Mouse (Mus musculus): Measurements from ENCODE around the gene Grin2b. TPM values are rescaled to one million over a fixed set of nuclear protein-coding genes. Genes with fewer than 3 reads are reported as not detected.
A peak's percentile ranks its signal among the peaks of the same experiment; 100 is the strongest.

The Grin2b gene
- polyA plus RNA-seq, 1 experiment from 2014 or later: 0.04 TPM

DNA sequence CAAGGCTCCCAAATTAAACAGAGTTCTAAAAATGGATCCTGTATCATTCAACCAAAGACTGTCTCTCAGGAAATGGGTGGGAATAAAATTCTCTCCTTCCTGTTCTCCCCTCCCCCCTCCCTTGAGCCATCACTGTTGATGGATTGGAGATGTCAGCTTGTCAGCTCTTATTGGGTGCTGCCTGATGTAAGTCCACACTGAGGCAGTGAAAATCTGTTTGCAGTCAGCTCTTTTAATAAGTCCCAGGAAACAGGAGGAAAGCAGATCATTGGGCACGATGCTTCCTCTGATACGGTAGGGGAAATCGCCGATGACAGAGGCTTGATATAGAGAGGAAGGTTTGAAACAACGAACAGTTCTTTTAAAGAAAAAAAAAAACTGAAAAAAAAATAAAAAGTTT, 290.7 kb downstream of the Grin2b start:
- peak; percentile 7 for DNase-seq (ENCODE audit: low spot score)

DNA sequence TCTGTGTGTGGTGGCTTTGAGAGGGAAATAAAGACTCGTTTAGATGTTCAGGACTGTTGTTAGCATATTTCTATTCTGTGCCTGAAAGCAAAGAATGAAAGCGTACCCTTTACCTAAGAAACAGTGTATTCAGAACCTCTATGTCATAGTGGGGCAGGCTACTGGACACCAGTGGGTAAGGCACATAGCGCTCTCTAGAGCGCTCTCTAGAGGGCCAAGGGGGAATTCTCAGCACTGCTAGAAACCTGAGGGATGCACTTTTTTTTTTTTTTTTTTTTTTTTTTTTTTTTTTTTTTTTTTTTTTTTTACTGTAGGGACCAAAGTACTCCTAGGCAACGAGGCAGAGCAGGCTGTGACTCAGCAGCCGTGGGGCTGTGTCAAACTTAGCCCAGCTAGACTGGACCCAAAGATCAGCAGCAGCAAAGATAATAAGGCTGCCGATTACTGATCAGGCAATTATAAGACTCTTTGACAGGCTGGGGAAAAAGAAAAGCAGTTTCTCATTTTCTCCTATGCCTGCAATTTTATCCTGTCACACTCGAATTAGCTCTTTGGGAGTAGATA, 297.1 kb downstream of the Grin2b start:
- 58% methylated on average over 8 of the region's 8 CpGs for WGBS
- no peaks in the 10 kb centered on the region for H3K4me1 ChIP-seq (replicated peaks; ENCODE audit: control insufficient read depth, insufficient read depth, low read length)
- no peak overlapping the region for H3K9ac ChIP-seq (ENCODE audit: low read depth, low read length)
- no peak overlapping the region for H3K4me2 ChIP-seq
- H3K27ac ChIP-seq (ENCODE audit: low read depth, low read length): no peak overlapping the region
- H3K4me3 ChIP-seq (ENCODE audit: low read depth, low read length): no peak overlapping the region
- no peaks in the 10 kb centered on the region for H3K9me3 ChIP-seq (ENCODE audit: control insufficient read depth, low read length)
- no peaks in the 10 kb centered on the region for H3K36me3 ChIP-seq (ENCODE audit: control insufficient read depth, insufficient read depth, low read length)
- ATAC-seq (replicated peaks; ENCODE audit: low FRiP score) (no peak), DNase-seq (ENCODE audit: low spot score) (no peak)
- no peaks in the 10 kb centered on the region for H3K27me3 ChIP-seq (replicated peaks; ENCODE audit: control insufficient read depth, insufficient read depth, low read length)

More for the DNA sequence above, 290.7 kb downstream of the Grin2b start:
- WGBS: 71% methylated on average over 5 of the region's 5 CpGs
- Histone ChIP-seq H3K4me2 (no peak overlapping the region), H3K4me3 (ENCODE audit: low read depth, low read length) (no peak overlapping the region), H3K27ac (ENCODE audit: low read depth, low read length) (no peak overlapping the region), H3K27me3 (replicated peaks; ENCODE audit: control insufficient read depth, insufficient read depth, low read length) (no peaks in the 10 kb centered on the region), H3K36me3 (ENCODE audit: control insufficient read depth, insufficient read depth, low read length) (no peaks in the 10 kb centered on the region), H3K9me3 (ENCODE audit: control insufficient read depth, low read length) (no peaks in the 10 kb centered on the region), H3K4me1 (replicated peaks; ENCODE audit: control insufficient read depth, insufficient read depth, low read length) (no peaks in the 10 kb centered on the region), H3K9ac (ENCODE audit: low read depth, low read length) (no peak overlapping the region)
- no peak for ATAC-seq (replicated peaks; ENCODE audit: low FRiP score)

DNA sequence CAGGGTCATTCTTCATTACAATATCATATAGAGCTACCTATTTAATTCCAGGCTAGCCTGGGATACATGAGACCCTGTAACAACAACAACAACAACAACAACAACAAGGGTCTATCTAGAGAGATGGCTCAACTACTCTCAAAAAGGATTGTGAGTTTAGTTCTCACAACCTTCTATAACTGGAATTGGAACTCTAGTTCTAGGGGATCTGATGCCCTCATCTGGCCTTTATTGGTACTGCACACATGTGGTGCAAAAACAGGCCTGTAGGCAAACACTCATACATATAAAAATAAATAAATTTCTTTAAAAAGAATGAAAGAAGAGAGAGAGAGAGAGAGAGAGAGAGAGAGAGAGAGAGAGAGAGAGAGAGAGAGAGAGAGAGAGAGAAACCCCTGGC, 298.7 kb downstream of the Grin2b start:
- Histone ChIP-seq H3K27me3 (replicated peaks; ENCODE audit: control insufficient read depth, insufficient read depth, low read length) (no peaks in the 10 kb centered on the region), H3K4me3 (ENCODE audit: low read depth, low read length) (no peak overlapping the region), H3K27ac (ENCODE audit: low read depth, low read length) (no peak overlapping the region), H3K36me3 (ENCODE audit: control insufficient read depth, insufficient read depth, low read length) (no peaks in the 10 kb centered on the region), H3K9me3 (ENCODE audit: control insufficient read depth, low read length) (no peaks in the 10 kb centered on the region), H3K4me2 (no peak overlapping the region), H3K9ac (ENCODE audit: low read depth, low read length) (no peak overlapping the region), H3K4me1 (replicated peaks; ENCODE audit: control insufficient read depth, insufficient read depth, low read length) (no peaks in the 10 kb centered on the region)
- no peak for ATAC-seq (replicated peaks; ENCODE audit: low FRiP score)
- no peak for DNase-seq (ENCODE audit: low spot score)

DNA sequence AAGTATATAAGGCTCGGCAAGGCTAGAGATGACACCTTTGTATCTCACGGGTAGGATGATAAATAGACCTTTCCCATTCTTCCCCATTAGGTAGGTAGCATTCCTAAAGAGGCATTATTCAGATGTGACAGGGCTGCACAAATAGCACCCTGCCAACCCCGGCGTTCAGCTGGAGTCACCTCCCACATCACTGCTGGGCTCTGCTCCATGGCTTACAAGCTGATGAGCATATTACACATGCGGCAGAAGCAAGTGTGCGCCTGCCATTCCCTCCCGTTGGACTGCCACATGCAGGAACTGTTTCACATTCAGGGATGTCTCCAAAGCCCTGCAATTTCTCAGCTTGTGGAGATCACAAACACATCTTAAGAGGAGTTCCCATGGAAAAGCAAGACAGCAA, 307.5 kb downstream of the Grin2b start:
- no peaks in the 10 kb centered on the region for H3K36me3 ChIP-seq (ENCODE audit: control insufficient read depth, insufficient read depth, low read length)
- no peak for ATAC-seq (replicated peaks; ENCODE audit: low FRiP score)
- no peak overlapping the region for H3K9ac ChIP-seq (ENCODE audit: low read depth, low read length)
- H3K4me1 ChIP-seq (replicated peaks; ENCODE audit: control insufficient read depth, insufficient read depth, low read length): no peaks in the 10 kb centered on the region
- DNase-seq (ENCODE audit: low spot score): no peak
- H3K9me3 ChIP-seq (ENCODE audit: control insufficient read depth, low read length): no peaks in the 10 kb centered on the region
- WGBS: 79% methylated on average over 7 of the region's 7 CpGs
- no peak overlapping the region for H3K4me2 ChIP-seq
- no peak overlapping the region for H3K27ac ChIP-seq (ENCODE audit: low read depth, low read length)
- no peaks in the 10 kb centered on the region for H3K27me3 ChIP-seq (replicated peaks; ENCODE audit: control insufficient read depth, insufficient read depth, low read length)
- H3K4me3 ChIP-seq (ENCODE audit: low read depth, low read length): no peak overlapping the region

DNA sequence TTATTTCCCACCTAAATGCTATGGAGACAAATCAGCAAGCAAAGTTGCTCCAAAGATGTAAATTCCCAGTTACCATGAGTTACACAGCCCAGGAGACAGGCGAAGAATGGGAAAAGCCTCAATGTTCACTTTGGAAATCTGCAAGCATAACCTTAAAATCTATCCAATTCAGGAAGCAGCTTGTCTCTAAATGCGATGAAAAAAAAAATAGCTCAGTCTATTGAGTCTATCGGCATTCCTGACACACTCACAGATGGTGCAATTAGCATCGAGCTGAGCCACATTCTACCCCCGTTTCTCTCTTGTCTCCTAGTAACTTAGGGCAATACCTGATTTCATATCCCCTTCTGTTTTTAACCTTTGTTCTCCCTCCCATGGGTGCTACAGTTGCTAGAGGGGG, 309.3 kb downstream of the Grin2b start:
- ATAC-seq (replicated peaks; ENCODE audit: low FRiP score) (no peak), DNase-seq (ENCODE audit: low spot score) (no peak)
- H3K4me2 ChIP-seq: no peak overlapping the region
- H3K27ac ChIP-seq (ENCODE audit: low read depth, low read length): no peak overlapping the region
- H3K4me1 ChIP-seq (replicated peaks; ENCODE audit: control insufficient read depth, insufficient read depth, low read length): no peaks in the 10 kb centered on the region
- H3K9ac ChIP-seq (ENCODE audit: low read depth, low read length): no peak overlapping the region
- WGBS: 82% methylated on average over 5 of the region's 5 CpGs
- no peaks in the 10 kb centered on the region for H3K9me3 ChIP-seq (ENCODE audit: control insufficient read depth, low read length)
- H3K27me3 ChIP-seq (replicated peaks; ENCODE audit: control insufficient read depth, insufficient read depth, low read length): no peaks in the 10 kb centered on the region
- no peaks in the 10 kb centered on the region for H3K36me3 ChIP-seq (ENCODE audit: control insufficient read depth, insufficient read depth, low read length)
- H3K4me3 ChIP-seq (ENCODE audit: low read depth, low read length): no peak overlapping the region

DNA sequence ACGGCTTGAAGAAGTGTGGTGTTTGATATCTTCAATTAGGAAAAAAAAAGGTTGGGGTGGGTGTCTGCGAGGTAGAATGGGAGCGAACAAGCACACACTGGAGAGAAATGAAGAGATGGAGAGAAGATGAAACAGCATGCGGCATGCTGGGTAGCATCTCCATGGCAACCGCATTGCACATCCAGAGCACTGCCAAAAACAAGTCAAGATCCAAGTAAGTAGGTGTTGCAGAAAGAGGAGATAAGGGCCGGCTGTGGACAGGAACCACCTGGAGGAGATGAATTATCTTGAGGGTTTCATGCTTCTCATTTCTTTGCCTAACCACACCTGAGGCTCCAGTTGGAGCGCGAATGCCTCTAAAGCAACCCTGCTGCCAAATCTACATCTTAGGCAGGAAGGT, 313.8 kb downstream of the Grin2b start:
- H3K9ac ChIP-seq (ENCODE audit: low read depth, low read length): no peak overlapping the region
- no peaks in the 10 kb centered on the region for H3K36me3 ChIP-seq (ENCODE audit: control insufficient read depth, insufficient read depth, low read length)
- no peak for ATAC-seq (replicated peaks; ENCODE audit: low FRiP score)
- 58% methylated on average over 8 of the region's 8 CpGs for WGBS
- H3K9me3 ChIP-seq (ENCODE audit: control insufficient read depth, low read length): no peaks in the 10 kb centered on the region
- H3K4me1 ChIP-seq (replicated peaks; ENCODE audit: control insufficient read depth, insufficient read depth, low read length): no peaks in the 10 kb centered on the region
- H3K27me3 ChIP-seq (replicated peaks; ENCODE audit: control insufficient read depth, insufficient read depth, low read length): no peaks in the 10 kb centered on the region
- no peak for DNase-seq (ENCODE audit: low spot score)
- H3K4me3 ChIP-seq (ENCODE audit: low read depth, low read length): no peak overlapping the region
- H3K4me2 ChIP-seq: no peak overlapping the region
- H3K27ac ChIP-seq (ENCODE audit: low read depth, low read length): no peak overlapping the region

DNA sequence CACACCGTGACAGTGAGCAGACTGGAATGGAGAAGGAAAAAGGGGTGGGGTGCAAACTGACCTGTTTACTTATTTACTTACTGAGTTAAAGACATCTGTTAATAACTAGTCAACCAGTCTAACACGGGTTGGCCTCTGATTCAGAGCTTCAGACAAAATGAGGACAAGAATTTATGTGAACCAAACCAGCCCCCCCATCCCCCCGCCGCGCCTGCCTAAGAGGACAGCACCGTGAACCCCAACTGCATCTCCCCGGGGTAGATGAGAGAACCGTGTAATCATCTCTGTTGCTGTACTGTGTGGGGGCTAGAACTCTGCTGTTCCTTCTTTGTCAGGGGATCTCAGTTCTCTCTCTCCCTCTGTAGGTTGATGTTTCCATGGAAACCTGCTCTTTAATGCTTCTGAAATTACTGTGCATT, 319.1 kb downstream of the Grin2b start:
- H3K36me3 ChIP-seq (ENCODE audit: control insufficient read depth, insufficient read depth, low read length): no peaks in the 10 kb centered on the region
- H3K9me3 ChIP-seq (ENCODE audit: control insufficient read depth, low read length): no peaks in the 10 kb centered on the region
- no peak for ATAC-seq (replicated peaks; ENCODE audit: low FRiP score)
- H3K4me3 ChIP-seq (ENCODE audit: low read depth, low read length): no peak overlapping the region
- H3K4me2 ChIP-seq: no peak overlapping the region
- no peak for DNase-seq (ENCODE audit: low spot score)
- WGBS: 78% methylated on average over 8 of the region's 8 CpGs
- H3K27me3 ChIP-seq (replicated peaks; ENCODE audit: control insufficient read depth, insufficient read depth, low read length): no peaks in the 10 kb centered on the region
- no peak overlapping the region for H3K27ac ChIP-seq (ENCODE audit: low read depth, low read length)
- no peaks in the 10 kb centered on the region for H3K4me1 ChIP-seq (replicated peaks; ENCODE audit: control insufficient read depth, insufficient read depth, low read length)
- H3K9ac ChIP-seq (ENCODE audit: low read depth, low read length): no peak overlapping the region

DNA sequence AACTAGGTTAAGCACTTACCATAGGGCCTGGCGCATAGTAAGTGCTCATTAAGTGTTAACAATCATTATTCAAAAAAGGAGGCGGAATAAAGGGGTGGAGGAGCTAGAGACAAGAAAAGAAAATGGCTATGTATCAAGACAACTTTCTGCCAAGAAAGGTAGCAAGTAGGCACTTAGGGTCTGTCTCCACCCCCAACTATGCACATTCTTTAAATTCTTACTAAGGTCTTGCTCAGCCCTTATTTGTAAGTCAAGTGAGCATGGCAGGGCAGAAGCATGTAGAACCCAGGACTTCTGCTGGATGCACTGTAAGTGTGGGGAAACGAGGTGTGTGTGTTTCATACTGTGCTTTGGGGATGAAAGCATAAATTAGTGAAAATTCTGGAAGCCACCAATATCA, 329.6 kb downstream of the Grin2b start:
- H3K9ac ChIP-seq (ENCODE audit: low read depth, low read length): no peak overlapping the region
- DNase-seq (ENCODE audit: low spot score) (no peak), ATAC-seq (replicated peaks; ENCODE audit: low FRiP score) (no peak)
- H3K27ac ChIP-seq (ENCODE audit: low read depth, low read length): no peak overlapping the region
- H3K4me3 ChIP-seq (ENCODE audit: low read depth, low read length): no peak overlapping the region
- no peaks in the 10 kb centered on the region for H3K36me3 ChIP-seq (ENCODE audit: control insufficient read depth, insufficient read depth, low read length)
- 71% methylated on average over 3 of the region's 3 CpGs for WGBS
- H3K9me3 ChIP-seq (ENCODE audit: control insufficient read depth, low read length): no peaks in the 10 kb centered on the region
- H3K27me3 ChIP-seq (replicated peaks; ENCODE audit: control insufficient read depth, insufficient read depth, low read length): no peaks in the 10 kb centered on the region
- H3K4me2 ChIP-seq: no peak overlapping the region
- H3K4me1 ChIP-seq (replicated peaks; ENCODE audit: control insufficient read depth, insufficient read depth, low read length): no peaks in the 10 kb centered on the region

DNA sequence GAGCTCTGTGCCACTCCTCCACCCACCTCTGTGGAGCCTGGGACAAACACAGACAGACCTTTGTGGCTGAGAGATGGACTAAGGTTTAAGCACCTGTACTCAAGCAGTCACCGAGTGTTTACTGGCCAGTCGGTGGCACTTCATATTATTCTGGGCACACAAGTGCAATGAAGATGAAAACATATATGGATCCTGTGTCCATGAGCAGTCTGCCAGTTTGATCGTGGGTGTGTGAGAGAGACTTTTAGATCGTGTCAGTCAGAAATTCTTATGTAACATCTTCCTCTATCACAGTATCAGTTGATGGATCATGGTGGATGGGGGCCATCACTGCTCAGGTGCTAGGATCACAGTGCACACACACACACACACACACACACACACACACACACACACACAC, 337.0 kb downstream of the Grin2b start:
- H3K27ac ChIP-seq (ENCODE audit: low read depth, low read length): no peak overlapping the region
- WGBS: 88% methylated on average over 4 of the region's 4 CpGs
- no peak overlapping the region for H3K4me2 ChIP-seq
- H3K9me3 ChIP-seq (ENCODE audit: control insufficient read depth, low read length): no peaks in the 10 kb centered on the region
- DNase-seq (ENCODE audit: low spot score): no peak
- H3K9ac ChIP-seq (ENCODE audit: low read depth, low read length): no peak overlapping the region
- H3K4me1 ChIP-seq (replicated peaks; ENCODE audit: control insufficient read depth, insufficient read depth, low read length): no peaks in the 10 kb centered on the region
- H3K27me3 ChIP-seq (replicated peaks; ENCODE audit: control insufficient read depth, insufficient read depth, low read length): no peaks in the 10 kb centered on the region
- no peak overlapping the region for H3K4me3 ChIP-seq (ENCODE audit: low read depth, low read length)
- no peak for ATAC-seq (replicated peaks; ENCODE audit: low FRiP score)
- H3K36me3 ChIP-seq (ENCODE audit: control insufficient read depth, insufficient read depth, low read length): no peaks in the 10 kb centered on the region
